Mouse (Mus musculus) C2C12 (cell line): ENCODE measurements around the gene Slc25a13. TPM values are rescaled to one million over a fixed set of nuclear protein-coding genes. Genes with fewer than 3 reads are reported as not detected.

Experiments
- H3K27me3 ChIP-seq: one replicate; pipeline ENCODE4 v1.6.1; 2011; ENCODE audit not compliant: control insufficient read depth, insufficient read depth, insufficient read length
- H3K36me3 ChIP-seq: one replicate; pipeline ENCODE4 v1.6.1; 2011; ENCODE audit not compliant: control insufficient read depth, insufficient read depth
- H3K4me3 ChIP-seq: one replicate; pipeline ENCODE4 v1.5.1; 2011; ENCODE audit warnings: mild to moderate bottlenecking, control low read depth; ENCODE audit not compliant: poor library complexity, insufficient read depth, severe bottlenecking
- H3K79me2 ChIP-seq: one replicate; pipeline ENCODE4 v1.6.1; 2011; ENCODE audit not compliant: control insufficient read depth, insufficient read depth
- H3K79me3 ChIP-seq: one replicate; pipeline ENCODE4 v1.6.1; 2011; ENCODE audit warnings: low read depth, control low read depth
- H3ac ChIP-seq: one replicate; pipeline ENCODE3; 2011; ENCODE audit warnings: low read depth; ENCODE audit not compliant: control insufficient read depth, insufficient read length
- CEBPB ChIP-seq: IDR thresholded peaks from one replicate; pipeline ENCODE4 v1.6.1; 2011; ENCODE audit warnings: low read depth, mild to moderate bottlenecking, control low read depth, moderate library complexity
- CTCF ChIP-seq: IDR thresholded peaks from one replicate; pipeline ENCODE4 v1.5.1; 2011; ENCODE audit not compliant: control insufficient read depth, insufficient read depth, insufficient read length
- FOSL1 ChIP-seq: IDR thresholded peaks from one replicate; pipeline ENCODE4 v1.8.0; 2011; ENCODE audit warnings: mild to moderate bottlenecking, low read length; ENCODE audit not compliant: poor library complexity, insufficient read depth, severe bottlenecking
- MAX ChIP-seq: IDR thresholded peaks from one replicate; pipeline ENCODE4 v1.6.1; 2011; ENCODE audit warnings: mild to moderate bottlenecking, control low read depth
- MYOD1 ChIP-seq: IDR thresholded peaks from one replicate; pipeline ENCODE4 v1.6.1; 2011; ENCODE audit warnings: low read depth; ENCODE audit not compliant: control insufficient read depth, insufficient read length
- MYOG ChIP-seq: IDR thresholded peaks from one replicate; pipeline ENCODE4 v1.6.1; 2011; ENCODE audit not compliant: control insufficient read depth, insufficient read length; ENCODE audit errors: extremely low read depth
- USF1 ChIP-seq: IDR thresholded peaks from one replicate; pipeline ENCODE4 v1.6.1; 2011; ENCODE audit warnings: low read depth, mild to moderate bottlenecking, control low read depth, moderate library complexity
- polyA plus RNA-seq: library from polyadenylated mRNA; unstranded; fragments of >200 nt; fragmentation: generic; extraction: Trizol; gene quantifications from one replicate; pipeline ENCODE4 v1.2.1, GENCODE M21; 2012; ENCODE audit warnings: missing spikeins

The Slc25a13 gene
- polyA plus RNA-seq, 1 experiment: 0.69 TPM

GRCm38 (mm10) chr6:6242114-6242513 lies 25.1 kb upstream of the Slc25a13 start:
- no peaks in the 10 kb centered on the region for H3K27me3 ChIP-seq
- H3K4me3 ChIP-seq: no peak overlapping the region
- no peaks in the 10 kb centered on the region for H3K79me2 ChIP-seq
- H3ac ChIP-seq: no peak overlapping the region
- H3K79me3 ChIP-seq: no peaks in the 10 kb centered on the region
- TF ChIP-seq MYOD1: no peak
- TF ChIP-seq CTCF: no peak
- TF ChIP-seq USF1: no peak
- no peak for TF ChIP-seq FOSL1
- no peak for TF ChIP-seq MAX
- no peak for TF ChIP-seq CEBPB
- TF ChIP-seq MYOG: no peak
- no peaks in the 10 kb centered on the region for H3K36me3 ChIP-seq

GRCm38 (mm10) chr6:6236788-6237298 lies 19.9 kb upstream of the Slc25a13 start:
- H3K79me3 ChIP-seq: no peaks in the 10 kb centered on the region
- H3K36me3 ChIP-seq: no peaks in the 10 kb centered on the region
- no peaks in the 10 kb centered on the region for H3K79me2 ChIP-seq
- no peak overlapping the region for H3ac ChIP-seq
- H3K4me3 ChIP-seq: no peak overlapping the region
- H3K27me3 ChIP-seq: no peaks in the 10 kb centered on the region
- TF ChIP-seq MYOG (no peak), USF1 (no peak), CTCF (no peak), MYOD1 (no peak), CEBPB (no peak), MAX (no peak), FOSL1 (no peak)

GRCm38 (mm10) chr6:6230262-6230661 lies 13.3 kb upstream of the Slc25a13 start:
- no peak for TF ChIP-seq USF1
- no peak for TF ChIP-seq MYOD1
- TF ChIP-seq FOSL1: no peak
- TF ChIP-seq MAX: no peak
- TF ChIP-seq MYOG: no peak
- TF ChIP-seq CEBPB: no peak
- no peak for TF ChIP-seq CTCF
- Histone ChIP-seq H3K4me3 (no peak overlapping the region), H3K79me3 (no peaks in the 10 kb centered on the region), H3K79me2 (no peaks in the 10 kb centered on the region), H3ac (no peak overlapping the region), H3K36me3 (no peaks in the 10 kb centered on the region), H3K27me3 (no peaks in the 10 kb centered on the region)

- Histone ChIP-seq H3K36me3 (no peaks in the 10 kb centered on the region), H3K79me3 (no peaks in the 10 kb centered on the region), H3K79me2 (no peaks in the 10 kb centered on the region), H3K4me3 (no peak overlapping the region), H3K27me3 (no peaks in the 10 kb centered on the region), H3ac (no peak overlapping the region)
- TF ChIP-seq MAX: no peak
- TF ChIP-seq USF1: no peak
- no peak for TF ChIP-seq MYOG
- no peak for TF ChIP-seq CEBPB
- no peak for TF ChIP-seq CTCF
- no peak for TF ChIP-seq FOSL1
- no peak for TF ChIP-seq MYOD1
Observed at GRCm38 (mm10) chr6:6222721-6223120, 5.7 kb upstream of the Slc25a13 start.

GRCm38 (mm10) chr6:6220574-6220973 lies 3.6 kb upstream of the Slc25a13 start:
- Histone ChIP-seq H3ac (no peak overlapping the region), H3K27me3 (no peaks in the 10 kb centered on the region), H3K4me3 (no peak overlapping the region), H3K79me3 (no peaks in the 10 kb centered on the region), H3K79me2 (no peaks in the 10 kb centered on the region), H3K36me3 (no peaks in the 10 kb centered on the region)
- TF ChIP-seq CTCF (no peak), CEBPB (no peak), MYOG (no peak), USF1 (no peak), MAX (no peak), FOSL1 (no peak), MYOD1 (no peak)

- TF ChIP-seq CEBPB (no peak), MAX (no peak), MYOG (no peak), USF1 (no peak), FOSL1 (no peak), MYOD1 (no peak), CTCF (no peak)
- Histone ChIP-seq H3K4me3 (no peak overlapping the region), H3K79me2 (no peaks in the 10 kb centered on the region), H3K27me3 (no peaks in the 10 kb centered on the region), H3ac (no peak overlapping the region), H3K36me3 (no peaks in the 10 kb centered on the region), H3K79me3 (no peaks in the 10 kb centered on the region)
Observed at GRCm38 (mm10) chr6:6219661-6220370, 2.8 kb upstream of the Slc25a13 start.
